Mouse (Mus musculus) limb, embryonic 14.5 days (tissue): Measurements from ENCODE around the gene Cacng7. TPM values are rescaled to one million over a fixed set of nuclear protein-coding genes. Genes with fewer than 3 reads are reported as not detected.

Experiments
- ATAC-seq: fragments of 200-750 bp; cut with Nextera tagmentation; 2 replicates; pipeline ENCODE4 v1.8.0; 2017; ENCODE audit warnings: low read depth, moderate number of reproducible peaks, moderate TSS enrichment; ENCODE audit not compliant: low FRiP score
- DNase-seq: peaks from one replicate; pipeline ENCODE4 v3.0.0-alpha.2; 2015; ENCODE audit warnings: low spot score
- H3K27ac ChIP-seq: fragments of 300-500 bp; sonication (generic); replicated peaks from 2 replicates; pipeline ENCODE4 v1.5.1; 2014; ENCODE audit warnings: low read depth, mild to moderate bottlenecking, low read length, moderate library complexity, mixed read lengths
- H3K27me3 ChIP-seq: fragments of 300-500 bp; sonication (generic); 2 replicates; pipeline ENCODE4 v1.6.1; 2014; ENCODE audit warnings: low read length, mixed read lengths; ENCODE audit not compliant: control insufficient read depth, insufficient read depth
- H3K36me3 ChIP-seq: fragments of 300-500 bp; sonication (generic); 2 replicates; pipeline ENCODE4 v1.6.1; 2014; ENCODE audit warnings: mild to moderate bottlenecking, low read length, moderate library complexity, mixed read lengths; ENCODE audit not compliant: control insufficient read depth, insufficient read depth
- H3K4me1 ChIP-seq: fragments of 300-500 bp; sonication (generic); 2 replicates; pipeline ENCODE4 v1.6.1; 2014; ENCODE audit warnings: antibody characterized with exemption, low read length, mixed read lengths; ENCODE audit not compliant: control insufficient read depth, insufficient read depth
- H3K4me2 ChIP-seq: fragments of 300-500 bp; sonication (generic); replicated peaks from 2 replicates; pipeline ENCODE4 v1.6.1; 2014; ENCODE audit warnings: low read depth, mild to moderate bottlenecking, low read length, moderate library complexity; ENCODE audit not compliant: severe bottlenecking
- H3K4me3 ChIP-seq: fragments of 300-500 bp; sonication (generic); replicated peaks from 2 replicates; pipeline ENCODE4 v1.5.1; 2014; ENCODE audit warnings: low read length
- H3K9ac ChIP-seq: fragments of 300-500 bp; sonication (generic); 2 replicates; pipeline ENCODE4 v1.6.1; 2014; ENCODE audit warnings: mild to moderate bottlenecking, low read depth, low read length, moderate library complexity; ENCODE audit not compliant: severe bottlenecking
- H3K9me3 ChIP-seq: fragments of 300-500 bp; sonication (generic); 2 replicates; pipeline ENCODE4 v1.6.1; 2016; ENCODE audit warnings: low read length; ENCODE audit not compliant: control insufficient read depth
- POLR2A ChIP-seq: fragments of 200-500 bp; IDR thresholded peaks from 2 replicates; pipeline ENCODE4 v1.8.0; 2012; ENCODE audit warnings: inconsistent platforms, mild to moderate bottlenecking, moderate library complexity, borderline replicate concordance; ENCODE audit not compliant: insufficient read depth, insufficient read length; ENCODE audit errors: extremely low read depth
- WGBS: fragments of 180-500 bp; shearing (Covaris S2); extraction: QIAGEN DNeasy Blood & Tissue Kit; methylation state at CpG from one replicate; pipeline ENCODE4 v1.1.7; 2014; 5-methylcytosine and 5-hydroxymethylcytosine counted together
- microRNA-seq: library from miRNA; unstranded; fragments of <30 nt; microRNA quantifications from one replicate; pipeline ENCODE4, GENCODE M21; 2016
- polyA plus RNA-seq, 2 experiments: library from polyadenylated mRNA; depleted of rRNA in 1 of 2; stranded (reverse) in 1 of 2; unstranded in 1 of 2; fragments of >200 nt; fragmentation: Nextera tagmentation in 1 of 2; extraction: Ambion mirVana in 1 of 2; gene quantifications; 2 replicates each; pipeline versions ENCODE4 v1.2.1 to v1.2.3; 2012 to 2014

The Cacng7 gene
- polyA plus RNA-seq, 2 experiments: 3.9 to 129 TPM

DNA sequence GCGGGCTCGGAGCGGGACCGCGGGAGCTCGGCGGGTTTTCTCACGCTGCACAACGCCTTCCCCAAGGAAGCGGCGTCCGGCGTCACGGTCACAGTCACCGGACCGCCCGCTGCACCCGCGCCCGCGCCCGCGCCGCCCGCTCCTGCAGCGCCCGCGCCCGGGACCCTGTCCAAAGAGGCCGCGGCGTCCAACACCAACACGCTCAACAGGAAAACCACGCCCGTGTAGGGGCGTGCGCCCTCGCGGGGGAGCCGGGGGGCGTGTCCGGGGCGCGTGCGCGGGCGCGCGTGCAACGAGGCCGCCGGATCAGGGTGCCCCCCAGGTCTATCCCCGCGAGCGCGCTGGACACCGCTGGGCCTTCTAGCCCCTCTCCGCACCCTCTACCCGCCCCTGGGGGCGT is 82.6 kb downstream of the Cacng7 start:
- H3K27ac ChIP-seq: no peak overlapping the region
- ATAC-seq (no peak), DNase-seq (no peak)
- TF ChIP-seq POLR2A: no peak
- H3K27me3 ChIP-seq: peaks cover 78% of the 10 kb centered on the region
- no peaks in the 10 kb centered on the region for H3K36me3 ChIP-seq
- no peaks in the 10 kb centered on the region for H3K9me3 ChIP-seq
- H3K9ac ChIP-seq: peak overlapping the region; percentile 53
- 0% methylated on average over 1 of the region's 60 CpGs for WGBS
- peaks cover 5% of the 10 kb centered on the region; the same call in 1 of the 2 replicates for H3K4me1 ChIP-seq
- H3K4me2 ChIP-seq: peak overlapping the region; percentile 99
- H3K4me3 ChIP-seq: peak overlapping the region; percentile 54

Small RNA genes lying within 50 kb of the gene (microRNA-seq; reads per million reads assigned to microRNA genes)
- 5.7 reads per million, percentile 15 among the genes with 10 or more reads in this experiment for gene Gm23450

Other genes with a start within 250 kb of the Cacng7 start
- gene AU018091, start 163.8 kb upstream of the Cacng7 start, polyA plus RNA-seq (2012; rRNA removed): 0.23 and 0.42 TPM in 2 replicates
- gene AU018091, start 163.8 kb upstream of the Cacng7 start, polyA plus RNA-seq (2014; fragmentation: Nextera tagmentation; extraction: Ambion mirVana): 0.10 and 0.28 TPM in 2 replicates
- not detected in 2 replicates for gene Nlrp12, start 83.2 kb upstream of the Cacng7 start, polyA plus RNA-seq (2012; rRNA removed)
- gene Nlrp12, start 83.2 kb upstream of the Cacng7 start, polyA plus RNA-seq (2014; fragmentation: Nextera tagmentation; extraction: Ambion mirVana): not detected in 2 replicates
- gene Myadm, start 43.9 kb upstream of the Cacng7 start, polyA plus RNA-seq (2012; rRNA removed): 209 and 348 TPM in 2 replicates
- 126 and 141 TPM in 2 replicates for gene Myadm, start 43.9 kb upstream of the Cacng7 start, polyA plus RNA-seq (2014; fragmentation: Nextera tagmentation; extraction: Ambion mirVana)
- 1.6 and 1.7 TPM in 2 replicates for gene Prkcg, start 43.8 kb upstream of the Cacng7 start, polyA plus RNA-seq (2012; rRNA removed)
- 0.17 and 0.35 TPM in 2 replicates for gene Prkcg, start 43.8 kb upstream of the Cacng7 start, polyA plus RNA-seq (2014; fragmentation: Nextera tagmentation; extraction: Ambion mirVana)
- 4.0 and 5.5 TPM in 2 replicates for gene Cacng8, start 57.7 kb downstream of the Cacng7 start, polyA plus RNA-seq (2012; rRNA removed)
- 3.6 and 4.7 TPM in 2 replicates for gene Cacng8, start 57.7 kb downstream of the Cacng7 start, polyA plus RNA-seq (2014; fragmentation: Nextera tagmentation; extraction: Ambion mirVana)
- gene Cacng6, start 91.2 kb downstream of the Cacng7 start, polyA plus RNA-seq (2012; rRNA removed): 8.0 and 8.9 TPM in 2 replicates
- gene Cacng6, start 91.2 kb downstream of the Cacng7 start, polyA plus RNA-seq (2014; fragmentation: Nextera tagmentation; extraction: Ambion mirVana): 7.1 and 10.0 TPM in 2 replicates
- gene Tarm1, start 169.7 kb downstream of the Cacng7 start, polyA plus RNA-seq (2012; rRNA removed): 0.48 and 0.65 TPM in 2 replicates
- gene Tarm1, start 169.7 kb downstream of the Cacng7 start, polyA plus RNA-seq (2014; fragmentation: Nextera tagmentation; extraction: Ambion mirVana): 0.80 and 0.92 TPM in 2 replicates